Mouse (Mus musculus): ENCODE measurements at regions not wholly inside any gene's neighbourhood (a gene's known extent, or its start where the extent isn't known, plus 50 kb on each side); places are given as distances from the start of the nearest gene placed in this dataset.

DNA sequence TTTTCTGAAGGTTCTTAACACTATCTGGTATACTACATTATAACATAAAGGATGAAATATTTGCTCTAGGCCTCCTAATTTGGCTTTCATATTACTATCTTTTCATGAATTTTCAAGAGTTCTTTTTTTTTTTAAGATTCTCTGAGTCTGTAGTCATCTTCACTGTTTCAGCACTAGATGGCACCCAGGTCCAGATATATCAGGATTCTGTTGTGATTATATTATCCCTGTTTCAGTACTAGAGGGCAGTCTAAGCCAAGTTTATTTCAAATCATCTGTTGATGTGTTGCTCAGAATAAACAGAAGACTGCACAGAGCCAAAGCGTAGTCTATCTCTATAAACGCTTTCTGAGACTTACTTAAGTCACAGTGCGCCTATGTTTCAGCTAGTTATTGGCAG, 1760.2 kb upstream of the Acvr2a start:
- Histone ChIP-seq H3K36me3 (ENCODE audit: insufficient read depth) (no peaks in the 10 kb centered on the region), H3K9me3 (ENCODE audit: low read depth, low read length) (no peaks in the 10 kb centered on the region), H3K4me1 (ENCODE audit: insufficient read depth) (no peaks in the 10 kb centered on the region), H3K4me3 (ENCODE audit: low read depth, low read length) (no peak overlapping the region), H3K27me3 (ENCODE audit: insufficient read depth, low read length) (no peaks in the 10 kb centered on the region), H3K9ac (no peak overlapping the region), H3K27ac (ENCODE audit: low read depth) (no peak overlapping the region), H3K4me2 (no peak overlapping the region)
- WGBS, result 83% methylated on average over 3 of the region's 3 CpGs
- ATAC-seq (ENCODE audit: insufficient read depth), result no peak
- peak; percentile 6 for DNase-seq
- peak; percentile 15; the same call in 1 of the 2 replicates for TF ChIP-seq CTCF (IDR thresholded peaks at IDR 0.05; ENCODE audit: low read depth)

GRCm38 (mm10) chr2:47074191-47074590, 1739.7 kb upstream of the Acvr2a start:
- H3K27ac ChIP-seq (ENCODE audit: low read depth), result no peak overlapping the region
- no peak for TF ChIP-seq CTCF (IDR thresholded peaks at IDR 0.05; ENCODE audit: low read depth)
- no peaks in the 10 kb centered on the region for H3K36me3 ChIP-seq (ENCODE audit: insufficient read depth)

GRCm38 (mm10) chr2:47075225-47075624, 1738.7 kb upstream of the Acvr2a start:
- Histone ChIP-seq H3K9ac (no peak overlapping the region), H3K36me3 (ENCODE audit: insufficient read depth) (no peaks in the 10 kb centered on the region), H3K4me1 (ENCODE audit: insufficient read depth) (no peaks in the 10 kb centered on the region), H3K4me3 (ENCODE audit: low read depth, low read length) (no peak overlapping the region), H3K27ac (ENCODE audit: low read depth) (no peak overlapping the region), H3K9me3 (ENCODE audit: low read depth, low read length) (no peaks in the 10 kb centered on the region), H3K27me3 (ENCODE audit: insufficient read depth, low read length) (no peaks in the 10 kb centered on the region), H3K4me2 (no peak overlapping the region)
- TF ChIP-seq CTCF (IDR thresholded peaks at IDR 0.05; ENCODE audit: low read depth), result no peak
- ATAC-seq (ENCODE audit: insufficient read depth), result no peak
- no peak for DNase-seq
- WGBS, result 72% methylated on average over 3 of the region's 3 CpGs

More at GRCm38 (mm10) chr2:47074191-47074590, 1739.7 kb upstream of the Acvr2a start:
- Histone ChIP-seq H3K27me3 (ENCODE audit: insufficient read depth, low read length) (no peaks in the 10 kb centered on the region), H3K4me3 (ENCODE audit: low read depth, low read length) (no peak overlapping the region), H3K9ac (no peak overlapping the region), H3K4me2 (no peak overlapping the region), H3K4me1 (ENCODE audit: insufficient read depth) (no peaks in the 10 kb centered on the region), H3K9me3 (ENCODE audit: low read depth, low read length) (no peaks in the 10 kb centered on the region)
- ATAC-seq (ENCODE audit: insufficient read depth) (no peak), DNase-seq (no peak)

DNA sequence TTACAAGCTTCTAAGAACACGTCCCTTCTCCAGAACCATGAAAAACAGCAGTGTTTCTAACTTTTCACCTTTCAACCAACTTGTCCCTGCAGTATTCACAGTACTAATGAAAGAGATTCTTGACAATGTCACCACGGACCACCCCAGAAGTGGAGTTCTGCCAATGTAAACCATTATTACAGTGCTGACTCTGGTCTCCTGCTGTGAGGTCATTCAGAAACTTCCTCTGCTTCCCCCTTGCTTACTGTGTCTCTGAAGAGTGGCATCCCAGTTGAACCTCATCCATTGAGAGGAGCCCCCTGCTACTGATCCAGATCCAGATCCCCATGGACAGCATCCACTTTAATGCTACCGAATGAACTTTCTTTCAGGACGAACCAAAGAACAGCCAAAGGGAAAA, 1725.3 kb upstream of the Acvr2a start:
- Histone ChIP-seq H3K4me1 (ENCODE audit: insufficient read depth) (no peaks in the 10 kb centered on the region), H3K27me3 (ENCODE audit: insufficient read depth, low read length) (no peaks in the 10 kb centered on the region), H3K9me3 (ENCODE audit: low read depth, low read length) (no peaks in the 10 kb centered on the region), H3K4me2 (no peak overlapping the region), H3K27ac (ENCODE audit: low read depth) (no peak overlapping the region), H3K4me3 (ENCODE audit: low read depth, low read length) (no peak overlapping the region), H3K36me3 (ENCODE audit: insufficient read depth) (no peaks in the 10 kb centered on the region), H3K9ac (no peak overlapping the region)
- DNase-seq (peak; percentile 92), ATAC-seq (ENCODE audit: insufficient read depth) (peak; percentile 96)
- TF ChIP-seq CTCF (IDR thresholded peaks at IDR 0.05; ENCODE audit: low read depth), result no peak
- 24% methylated on average over 4 of the region's 4 CpGs for WGBS

DNA sequence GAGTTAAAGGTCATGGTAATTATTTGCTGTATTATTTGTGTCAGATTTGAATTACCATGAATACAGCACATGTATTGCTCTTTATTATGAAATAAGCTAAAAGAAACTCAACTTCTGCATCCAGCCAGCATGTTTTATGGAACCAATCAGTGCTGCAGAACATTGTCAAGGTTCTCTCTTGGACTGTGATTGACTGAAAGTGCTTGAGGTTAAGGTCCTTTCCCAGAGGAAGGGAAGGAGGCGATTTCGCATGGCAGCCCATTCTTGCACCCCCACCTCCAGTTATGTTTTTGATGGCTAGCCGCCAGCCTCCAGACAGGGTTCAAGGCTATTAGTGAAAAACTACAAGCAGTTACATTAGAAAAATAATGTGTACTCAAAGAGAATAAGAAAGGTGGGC, 1717.9 kb upstream of the Acvr2a start:
- whole genome bisulfite sequencing, result 31% methylated on average over 3 of the region's 3 CpGs

DNA sequence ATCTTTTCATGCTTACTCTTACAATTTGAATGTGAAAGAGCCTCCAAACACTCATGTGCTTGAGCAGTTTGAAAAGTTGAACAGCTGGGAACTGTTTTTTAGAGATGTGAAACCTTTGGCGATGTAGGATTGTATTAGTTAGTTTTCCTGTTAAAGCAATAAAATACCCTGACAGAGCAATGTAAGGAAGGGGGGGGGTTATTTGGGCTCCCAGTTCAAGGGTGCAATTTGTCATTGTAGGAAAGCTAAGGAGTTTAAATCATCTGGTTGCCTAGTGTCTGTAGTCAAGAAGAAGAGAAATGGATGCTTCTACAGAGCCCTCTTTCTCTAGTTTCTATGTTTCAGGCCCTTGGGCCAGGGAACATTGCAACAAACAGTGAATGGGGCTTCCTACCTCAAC, 1674.5 kb upstream of the Acvr2a start:
- WGBS, result 41% methylated on average over 1 of the region's 1 CpGs

More for the DNA sequence above, 1717.9 kb upstream of the Acvr2a start:
- Histone ChIP-seq H3K4me2 (no peak overlapping the region), H3K36me3 (ENCODE audit: insufficient read depth) (no peaks in the 10 kb centered on the region), H3K27me3 (ENCODE audit: insufficient read depth, low read length) (no peaks in the 10 kb centered on the region), H3K9me3 (ENCODE audit: low read depth, low read length) (no peaks in the 10 kb centered on the region), H3K9ac (no peak overlapping the region), H3K4me3 (ENCODE audit: low read depth, low read length) (no peak overlapping the region), H3K27ac (ENCODE audit: low read depth) (no peak overlapping the region), H3K4me1 (ENCODE audit: insufficient read depth) (no peaks in the 10 kb centered on the region)
- peak; percentile 45 for DNase-seq
- no peak for TF ChIP-seq CTCF (IDR thresholded peaks at IDR 0.05; ENCODE audit: low read depth)
- peak; percentile 71 for ATAC-seq (ENCODE audit: insufficient read depth)

GRCm38 (mm10) chr2:47184067-47184802, 1629.7 kb upstream of the Acvr2a start:
- Histone ChIP-seq H3K4me2 (no peak overlapping the region), H3K27me3 (ENCODE audit: insufficient read depth, low read length) (no peaks in the 10 kb centered on the region), H3K9me3 (ENCODE audit: low read depth, low read length) (no peaks in the 10 kb centered on the region), H3K27ac (ENCODE audit: low read depth) (no peak overlapping the region), H3K4me1 (ENCODE audit: insufficient read depth) (no peaks in the 10 kb centered on the region), H3K4me3 (ENCODE audit: low read depth, low read length) (no peak overlapping the region), H3K36me3 (ENCODE audit: insufficient read depth) (no peaks in the 10 kb centered on the region), H3K9ac (no peak overlapping the region)
- WGBS, result 70% methylated on average over 2 of the region's 2 CpGs
- no peak for TF ChIP-seq CTCF (IDR thresholded peaks at IDR 0.05; ENCODE audit: low read depth)
- ATAC-seq (ENCODE audit: insufficient read depth), result no peak
- no peak for DNase-seq

More for the DNA sequence above, 1674.5 kb upstream of the Acvr2a start:
- DNase-seq, result no peak
- no peak for ATAC-seq (ENCODE audit: insufficient read depth)
- no peak overlapping the region for H3K9ac ChIP-seq
- TF ChIP-seq CTCF (IDR thresholded peaks at IDR 0.05; ENCODE audit: low read depth), result no peak
- no peak overlapping the region for H3K4me3 ChIP-seq (ENCODE audit: low read depth, low read length)
- H3K9me3 ChIP-seq (ENCODE audit: low read depth, low read length), result no peaks in the 10 kb centered on the region
- no peaks in the 10 kb centered on the region for H3K4me1 ChIP-seq (ENCODE audit: insufficient read depth)
- H3K36me3 ChIP-seq (ENCODE audit: insufficient read depth), result no peaks in the 10 kb centered on the region
- H3K27ac ChIP-seq (ENCODE audit: low read depth), result no peak overlapping the region
- H3K4me2 ChIP-seq, result no peak overlapping the region
- H3K27me3 ChIP-seq (ENCODE audit: insufficient read depth, low read length), result no peaks in the 10 kb centered on the region
